Mouse (Mus musculus): ENCODE results near the gene Ubqln1. TPM values are rescaled to one million over a fixed set of nuclear protein-coding genes. Genes with fewer than 3 reads are reported as not detected.

Ubqln1 gene
- polyA plus RNA-seq, 1 experiment: 95.2 TPM

DNA sequence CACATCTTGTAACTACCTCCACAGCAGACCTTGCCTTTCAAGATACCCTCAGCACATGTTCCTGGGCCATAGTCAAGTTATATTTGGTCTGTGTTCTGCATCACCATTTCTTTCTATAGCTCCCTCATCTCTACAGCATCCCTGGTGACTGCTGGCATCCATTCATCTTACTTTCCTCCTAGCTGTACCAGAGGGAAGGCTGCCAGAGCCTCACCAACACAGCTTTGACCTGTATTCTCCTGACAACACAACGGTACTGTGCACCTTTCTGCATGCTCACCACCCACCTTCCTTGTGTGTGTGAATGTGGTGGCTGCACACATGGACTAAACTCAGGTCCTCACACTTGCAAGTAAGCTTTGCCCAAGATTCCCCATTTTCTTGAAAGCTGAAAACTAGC is 12.6 kb downstream of the Ubqln1 start:
- H3K4me1 ChIP-seq (ENCODE audit: control insufficient read depth, insufficient read depth, low read length): no peaks in the 10 kb centered on the region
- TF ChIP-seq POLR2A (IDR thresholded peaks at IDR 0.05; ENCODE audit: control insufficient read depth, low read depth, low read length) (no peak), CTCF (IDR thresholded peaks at IDR 0.05; ENCODE audit: control insufficient read depth, insufficient read depth, insufficient replicate concordance, low read depth, low read length) (no peak)
- H3K4me3 ChIP-seq (ENCODE audit: control insufficient read depth, low read depth, low read length): no peak overlapping the region
- H3K27ac ChIP-seq (ENCODE audit: control insufficient read depth, insufficient read depth, low read depth, low read length): no peak overlapping the region
- no peaks in the 10 kb centered on the region for H3K27me3 ChIP-seq (ENCODE audit: control insufficient read depth, insufficient read depth, low read length)
- no peaks in the 10 kb centered on the region for H3K36me3 ChIP-seq (ENCODE audit: control insufficient read depth, insufficient read depth, low read length)

GRCm38 (mm10) chr13:58201908-58202307 is 13.5 kb downstream of the Ubqln1 start:
- Histone ChIP-seq H3K36me3 (ENCODE audit: control insufficient read depth, insufficient read depth, low read length) (no peaks in the 10 kb centered on the region), H3K27me3 (ENCODE audit: control insufficient read depth, insufficient read depth, low read length) (no peaks in the 10 kb centered on the region), H3K27ac (ENCODE audit: control insufficient read depth, insufficient read depth, low read depth, low read length) (no peak overlapping the region), H3K4me3 (ENCODE audit: control insufficient read depth, low read depth, low read length) (no peak overlapping the region), H3K4me1 (ENCODE audit: control insufficient read depth, insufficient read depth, low read length) (no peaks in the 10 kb centered on the region)
- no peak for TF ChIP-seq CTCF (IDR thresholded peaks at IDR 0.05; ENCODE audit: control insufficient read depth, insufficient read depth, insufficient replicate concordance, low read depth, low read length)
- no peak for TF ChIP-seq POLR2A (IDR thresholded peaks at IDR 0.05; ENCODE audit: control insufficient read depth, low read depth, low read length)

GRCm38 (mm10) chr13:58201343-58201742 is 14.1 kb downstream of the Ubqln1 start:
- Histone ChIP-seq H3K4me3 (ENCODE audit: control insufficient read depth, low read depth, low read length) (no peak overlapping the region), H3K27me3 (ENCODE audit: control insufficient read depth, insufficient read depth, low read length) (no peaks in the 10 kb centered on the region), H3K4me1 (ENCODE audit: control insufficient read depth, insufficient read depth, low read length) (no peaks in the 10 kb centered on the region), H3K36me3 (ENCODE audit: control insufficient read depth, insufficient read depth, low read length) (no peaks in the 10 kb centered on the region), H3K27ac (ENCODE audit: control insufficient read depth, insufficient read depth, low read depth, low read length) (no peak overlapping the region)
- TF ChIP-seq CTCF (IDR thresholded peaks at IDR 0.05; ENCODE audit: control insufficient read depth, insufficient read depth, insufficient replicate concordance, low read depth, low read length) (no peak), POLR2A (IDR thresholded peaks at IDR 0.05; ENCODE audit: control insufficient read depth, low read depth, low read length) (no peak)

- Histone ChIP-seq H3K4me1 (ENCODE audit: control insufficient read depth, insufficient read depth, low read length) (no peaks in the 10 kb centered on the region), H3K36me3 (ENCODE audit: control insufficient read depth, insufficient read depth, low read length) (no peaks in the 10 kb centered on the region; the same call in none of the 2 replicates), H3K27me3 (ENCODE audit: control insufficient read depth, insufficient read depth, low read length) (no peaks in the 10 kb centered on the region), H3K4me3 (ENCODE audit: control insufficient read depth, low read depth, low read length) (no peak overlapping the region), H3K27ac (ENCODE audit: control insufficient read depth, insufficient read depth, low read depth, low read length) (no peak overlapping the region)
- TF ChIP-seq POLR2A (IDR thresholded peaks at IDR 0.05; ENCODE audit: control insufficient read depth, low read depth, low read length) (no peak), CTCF (IDR thresholded peaks at IDR 0.05; ENCODE audit: control insufficient read depth, insufficient read depth, insufficient replicate concordance, low read depth, low read length) (no peak)
These were observed 17.3 kb downstream of the Ubqln1 start for GRCm38 (mm10) chr13:58197981-58198640.

DNA sequence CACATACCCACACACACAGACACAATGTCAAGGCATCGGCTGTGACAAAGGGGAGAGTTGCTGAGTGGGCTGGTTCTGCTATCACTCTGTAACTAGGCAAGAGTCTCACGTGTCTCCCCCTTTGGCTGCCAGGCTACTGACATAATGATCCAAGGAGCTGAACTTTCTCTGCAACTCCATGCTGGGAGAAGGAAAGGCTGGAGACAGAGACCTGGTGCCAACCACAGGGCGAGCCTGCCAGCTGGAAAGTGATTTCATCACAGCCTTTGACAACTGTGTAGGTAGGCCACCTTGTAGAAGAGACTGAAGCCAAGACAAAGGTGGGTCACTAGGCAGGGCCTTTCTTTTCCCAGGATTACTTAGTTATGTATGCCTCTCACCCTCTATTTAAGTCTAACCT is 18.2 kb downstream of the Ubqln1 start:
- Histone ChIP-seq H3K4me3 (ENCODE audit: control insufficient read depth, low read depth, low read length) (no peak overlapping the region), H3K36me3 (ENCODE audit: control insufficient read depth, insufficient read depth, low read length) (no peaks in the 10 kb centered on the region; the same call in none of the 2 replicates), H3K27me3 (ENCODE audit: control insufficient read depth, insufficient read depth, low read length) (no peaks in the 10 kb centered on the region), H3K4me1 (ENCODE audit: control insufficient read depth, insufficient read depth, low read length) (no peaks in the 10 kb centered on the region), H3K27ac (ENCODE audit: control insufficient read depth, insufficient read depth, low read depth, low read length) (no peak overlapping the region)
- no peak for TF ChIP-seq CTCF (IDR thresholded peaks at IDR 0.05; ENCODE audit: control insufficient read depth, insufficient read depth, insufficient replicate concordance, low read depth, low read length)
- TF ChIP-seq POLR2A (IDR thresholded peaks at IDR 0.05; ENCODE audit: control insufficient read depth, low read depth, low read length): no peak

DNA sequence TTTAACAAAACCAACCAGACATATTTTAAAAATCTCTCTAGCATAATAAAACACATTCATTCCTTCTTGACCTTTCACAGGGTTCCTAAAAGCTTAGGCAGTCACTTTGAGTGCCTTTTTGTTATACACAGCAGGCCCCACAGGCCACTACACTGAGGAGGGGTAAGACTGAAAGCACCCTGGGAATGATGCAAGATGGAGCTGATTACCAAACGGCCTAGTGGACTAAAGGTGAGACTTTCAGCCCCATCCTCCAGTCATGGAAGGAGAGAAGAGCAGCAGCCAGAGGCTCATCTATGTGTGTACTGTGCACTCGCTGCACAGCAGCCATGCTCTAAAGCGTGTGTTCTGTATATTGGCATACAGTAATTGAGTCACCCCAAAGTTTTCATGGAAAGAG is 20.5 kb downstream of the Ubqln1 start:
- no peak overlapping the region for H3K4me3 ChIP-seq (ENCODE audit: control insufficient read depth, low read depth, low read length)
- no peaks in the 10 kb centered on the region for H3K4me1 ChIP-seq (ENCODE audit: control insufficient read depth, insufficient read depth, low read length)
- H3K27ac ChIP-seq (ENCODE audit: control insufficient read depth, insufficient read depth, low read depth, low read length): no peak overlapping the region
- no peaks in the 10 kb centered on the region; the same call in none of the 2 replicates for H3K36me3 ChIP-seq (ENCODE audit: control insufficient read depth, insufficient read depth, low read length)
- TF ChIP-seq POLR2A (IDR thresholded peaks at IDR 0.05; ENCODE audit: control insufficient read depth, low read depth, low read length): no peak
- no peak for TF ChIP-seq CTCF (IDR thresholded peaks at IDR 0.05; ENCODE audit: control insufficient read depth, insufficient read depth, insufficient replicate concordance, low read depth, low read length)
- no peaks in the 10 kb centered on the region for H3K27me3 ChIP-seq (ENCODE audit: control insufficient read depth, insufficient read depth, low read length)

- TF ChIP-seq CTCF (IDR thresholded peaks at IDR 0.05; ENCODE audit: control insufficient read depth, insufficient read depth, insufficient replicate concordance, low read depth, low read length) (no peak), POLR2A (IDR thresholded peaks at IDR 0.05; ENCODE audit: control insufficient read depth, low read depth, low read length) (no peak)
- no peaks in the 10 kb centered on the region for H3K27me3 ChIP-seq (ENCODE audit: control insufficient read depth, insufficient read depth, low read length)
- H3K27ac ChIP-seq (ENCODE audit: control insufficient read depth, insufficient read depth, low read depth, low read length): no peak overlapping the region
- peaks cover 1% of the 10 kb centered on the region; the same call in 1 of the 2 replicates for H3K4me1 ChIP-seq (ENCODE audit: control insufficient read depth, insufficient read depth, low read length)
- H3K4me3 ChIP-seq (ENCODE audit: control insufficient read depth, low read depth, low read length): no peak overlapping the region
- no peaks in the 10 kb centered on the region; the same call in none of the 2 replicates for H3K36me3 ChIP-seq (ENCODE audit: control insufficient read depth, insufficient read depth, low read length)
These were observed 22.2 kb downstream of the Ubqln1 start for GRCm38 (mm10) chr13:58193221-58193620.
